Mouse (Mus musculus): ENCODE data around the gene Timm17a. TPM values are rescaled to one million over a fixed set of nuclear protein-coding genes. Genes with fewer than 3 reads are reported as not detected.

Timm17a gene
- polyA plus RNA-seq, 1 experiment: not detected

GRCm38 (mm10) chr1:135283287-135283825, 30.2 kb downstream of the Timm17a start:
- Histone ChIP-seq H3K4me3 (ENCODE audit: insufficient read depth, low read depth, low read length) (peak overlapping the region; percentile 66), H3K27ac (ENCODE audit: insufficient read depth, low read depth, low read length) (peak overlapping the region; percentile 66), H3K4me1 (ENCODE audit: control insufficient read depth, insufficient read depth, low read length) (peaks cover 16% of the 10 kb centered on the region)
- no peak for TF ChIP-seq POLR2A (IDR thresholded peaks at IDR 0.05; ENCODE audit: insufficient read depth, low read depth, low read length)
- TF ChIP-seq CTCF (IDR thresholded peaks at IDR 0.05; ENCODE audit: insufficient read depth, low read depth, low read length): no peak
- WGBS: under 1% methylated on average over 48 of the region's 48 CpGs

DNA sequence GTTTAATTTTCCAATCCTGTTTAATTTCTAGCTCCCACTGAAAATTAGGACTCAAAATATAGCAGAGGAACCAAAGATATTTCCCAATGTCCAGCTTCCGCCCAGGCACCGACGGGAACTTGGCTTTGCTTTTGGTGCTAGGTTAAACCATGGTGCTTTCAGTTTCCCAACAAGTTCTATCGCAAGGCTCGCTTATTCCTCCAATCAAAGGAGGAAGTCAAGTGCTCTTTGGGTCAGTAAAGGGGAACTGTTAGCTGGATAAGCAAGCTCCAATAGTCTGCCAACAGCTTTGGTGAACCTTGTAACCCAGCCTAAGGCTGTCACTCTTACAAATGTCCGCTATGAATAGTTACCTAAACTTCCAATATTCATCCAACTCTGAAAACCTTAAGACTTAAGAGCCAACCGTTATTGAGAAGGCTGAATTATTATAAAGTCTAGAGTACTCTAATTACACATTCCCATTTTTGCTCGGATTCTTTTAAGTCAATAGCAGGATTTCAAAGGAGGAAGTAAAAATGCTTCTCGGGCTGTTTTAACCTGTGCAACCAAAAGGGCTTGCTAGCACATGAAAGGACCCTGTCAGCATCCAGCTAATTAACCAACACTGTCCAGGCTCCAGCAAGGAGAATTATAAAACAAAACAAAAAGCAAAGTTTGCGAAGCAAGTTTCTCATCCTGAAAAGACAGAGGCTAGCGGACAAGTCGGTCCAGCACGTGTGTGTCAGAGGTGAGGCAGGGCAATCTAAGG, 30.9 kb downstream of the Timm17a start:
- Histone ChIP-seq H3K4me3 (ENCODE audit: insufficient read depth, low read depth, low read length) (peak overlapping the region; percentile 66), H3K27ac (ENCODE audit: insufficient read depth, low read depth, low read length) (peak overlapping the region; percentile 66; the same call in 1 of the 2 replicates), H3K4me1 (ENCODE audit: control insufficient read depth, insufficient read depth, low read length) (peaks cover 16% of the 10 kb centered on the region)
- TF ChIP-seq CTCF (IDR thresholded peaks at IDR 0.05; ENCODE audit: insufficient read depth, low read depth, low read length): no peak
- no peak for TF ChIP-seq POLR2A (IDR thresholded peaks at IDR 0.05; ENCODE audit: insufficient read depth, low read depth, low read length)
- WGBS: 22% methylated on average over 13 of the region's 13 CpGs

GRCm38 (mm10) chr1:135281841-135282240, 31.7 kb downstream of the Timm17a start:
- TF ChIP-seq POLR2A (IDR thresholded peaks at IDR 0.05; ENCODE audit: insufficient read depth, low read depth, low read length) (no peak), CTCF (IDR thresholded peaks at IDR 0.05; ENCODE audit: insufficient read depth, low read depth, low read length) (no peak)
- H3K4me3 ChIP-seq (ENCODE audit: insufficient read depth, low read depth, low read length): no peak overlapping the region
- 93% methylated on average over 17 of the region's 17 CpGs for WGBS
- peaks cover 16% of the 10 kb centered on the region for H3K4me1 ChIP-seq (ENCODE audit: control insufficient read depth, insufficient read depth, low read length)
- no peak overlapping the region for H3K27ac ChIP-seq (ENCODE audit: insufficient read depth, low read depth, low read length)

- TF ChIP-seq POLR2A (IDR thresholded peaks at IDR 0.05; ENCODE audit: insufficient read depth, low read depth, low read length): no peak
- no peak for TF ChIP-seq CTCF (IDR thresholded peaks at IDR 0.05; ENCODE audit: insufficient read depth, low read depth, low read length)
- Histone ChIP-seq H3K27ac (ENCODE audit: insufficient read depth, low read depth, low read length) (no peak overlapping the region), H3K4me1 (ENCODE audit: control insufficient read depth, insufficient read depth, low read length) (peaks cover 16% of the 10 kb centered on the region), H3K4me3 (ENCODE audit: insufficient read depth, low read depth, low read length) (no peak overlapping the region)
- WGBS: 20% methylated on average over 9 of the region's 9 CpGs
Observed at GRCm38 (mm10) chr1:135280646-135281045, 32.9 kb downstream of the Timm17a start.

GRCm38 (mm10) chr1:135271371-135271770, 42.2 kb downstream of the Timm17a start:
- 75% methylated on average over 9 of the region's 9 CpGs for WGBS
- TF ChIP-seq POLR2A (IDR thresholded peaks at IDR 0.05; ENCODE audit: insufficient read depth, low read depth, low read length) (no peak), CTCF (IDR thresholded peaks at IDR 0.05; ENCODE audit: insufficient read depth, low read depth, low read length) (no peak)
- H3K4me1 ChIP-seq (ENCODE audit: control insufficient read depth, insufficient read depth, low read length): no peaks in the 10 kb centered on the region
- no peak overlapping the region for H3K4me3 ChIP-seq (ENCODE audit: insufficient read depth, low read depth, low read length)
- no peak overlapping the region for H3K27ac ChIP-seq (ENCODE audit: insufficient read depth, low read depth, low read length)

GRCm38 (mm10) chr1:135267663-135268446, 45.7 kb downstream of the Timm17a start:
- H3K4me1 ChIP-seq (ENCODE audit: control insufficient read depth, insufficient read depth, low read length): no peaks in the 10 kb centered on the region
- H3K4me3 ChIP-seq (ENCODE audit: insufficient read depth, low read depth, low read length): no peak overlapping the region
- no peak overlapping the region for H3K27ac ChIP-seq (ENCODE audit: insufficient read depth, low read depth, low read length)
- WGBS: 81% methylated on average over 10 of the region's 10 CpGs
- TF ChIP-seq CTCF (IDR thresholded peaks at IDR 0.05; ENCODE audit: insufficient read depth, low read depth, low read length) (no peak), POLR2A (IDR thresholded peaks at IDR 0.05; ENCODE audit: insufficient read depth, low read depth, low read length) (no peak)

DNA sequence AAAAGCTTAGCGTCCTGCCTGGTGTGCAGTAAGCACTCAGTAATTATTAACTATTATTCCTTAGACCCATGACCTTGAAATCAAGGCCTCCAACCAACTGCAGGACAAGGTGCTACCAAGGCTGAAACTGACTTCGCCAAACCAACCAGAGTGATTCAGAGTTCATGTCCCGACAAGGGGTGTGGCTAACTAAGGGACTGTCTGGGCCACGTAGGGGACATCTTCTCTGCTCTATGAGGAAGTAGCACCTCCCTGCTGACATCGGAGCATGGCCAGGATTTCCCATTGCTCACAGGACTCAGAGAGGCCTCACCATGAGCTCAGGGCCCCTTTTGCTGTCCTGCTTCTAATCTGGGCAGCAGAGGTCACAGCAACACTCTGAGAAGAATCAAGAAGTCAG, 47.7 kb downstream of the Timm17a start:
- WGBS: 88% methylated on average over 5 of the region's 5 CpGs

DNA sequence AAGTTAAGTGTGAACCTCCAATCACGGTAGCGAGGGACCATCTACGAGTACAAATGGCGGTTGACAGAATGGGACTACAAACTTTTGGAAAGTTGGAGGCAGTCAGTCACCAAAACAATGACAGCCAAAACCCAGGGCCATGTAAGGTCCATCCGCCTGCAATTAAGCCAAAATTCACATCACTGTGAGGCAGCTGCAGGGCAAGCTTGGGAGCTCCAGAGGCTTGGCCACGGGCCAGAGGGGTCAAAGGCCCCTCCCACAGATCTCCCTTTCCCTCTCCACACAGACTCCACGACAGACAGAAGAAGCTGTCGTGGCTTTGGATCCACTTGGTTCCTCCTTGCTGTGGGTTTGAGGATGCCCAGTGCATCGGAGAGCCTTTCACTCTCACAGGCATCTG, 50.3 kb downstream of the Timm17a start:
- TF ChIP-seq POLR2A (IDR thresholded peaks at IDR 0.05; ENCODE audit: insufficient read depth, low read depth, low read length): no peak
- TF ChIP-seq CTCF (IDR thresholded peaks at IDR 0.05; ENCODE audit: insufficient read depth, low read depth, low read length): no peak
- 76% methylated on average over 9 of the region's 9 CpGs for WGBS
- no peak overlapping the region for H3K27ac ChIP-seq (ENCODE audit: insufficient read depth, low read depth, low read length)
- peaks cover 5% of the 10 kb centered on the region for H3K4me1 ChIP-seq (ENCODE audit: control insufficient read depth, insufficient read depth, low read length)
- H3K4me3 ChIP-seq (ENCODE audit: insufficient read depth, low read depth, low read length): no peak overlapping the region

More for the DNA sequence above, 47.7 kb downstream of the Timm17a start:
- TF ChIP-seq CTCF (IDR thresholded peaks at IDR 0.05; ENCODE audit: insufficient read depth, low read depth, low read length) (no peak), POLR2A (IDR thresholded peaks at IDR 0.05; ENCODE audit: insufficient read depth, low read depth, low read length) (no peak)
- no peak overlapping the region for H3K4me3 ChIP-seq (ENCODE audit: insufficient read depth, low read depth, low read length)
- no peak overlapping the region for H3K27ac ChIP-seq (ENCODE audit: insufficient read depth, low read depth, low read length)
- no peaks in the 10 kb centered on the region for H3K4me1 ChIP-seq (ENCODE audit: control insufficient read depth, insufficient read depth, low read length)

DNA sequence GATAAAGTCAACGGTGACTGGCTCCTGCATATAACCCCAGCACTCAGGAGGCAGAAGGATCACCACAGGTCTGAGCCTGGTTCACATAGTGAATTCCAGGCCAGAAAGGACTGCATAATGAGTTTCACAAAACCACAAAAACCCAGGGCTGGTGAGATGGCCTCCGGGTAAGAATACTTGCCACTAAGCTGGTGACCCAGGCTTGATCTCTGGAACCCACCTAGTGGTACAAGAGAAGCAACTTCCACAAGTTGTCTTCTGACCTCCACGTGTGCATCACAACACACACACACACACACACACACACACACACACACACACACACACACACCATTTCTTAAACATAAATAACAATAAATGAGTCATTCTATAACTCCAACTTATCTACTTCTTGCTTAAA, 51.2 kb downstream of the Timm17a start:
- no peak overlapping the region for H3K4me3 ChIP-seq (ENCODE audit: insufficient read depth, low read depth, low read length)
- TF ChIP-seq CTCF (IDR thresholded peaks at IDR 0.05; ENCODE audit: insufficient read depth, low read depth, low read length) (no peak), POLR2A (IDR thresholded peaks at IDR 0.05; ENCODE audit: insufficient read depth, low read depth, low read length) (no peak)
- no peak overlapping the region for H3K27ac ChIP-seq (ENCODE audit: insufficient read depth, low read depth, low read length)
- WGBS: 73% methylated on average over 3 of the region's 3 CpGs
- peaks cover 5% of the 10 kb centered on the region for H3K4me1 ChIP-seq (ENCODE audit: control insufficient read depth, insufficient read depth, low read length)

All from olfactory bulb, adult 2 months (tissue).